Mouse (Mus musculus) T-helper 17 cell (primary cell): ENCODE data around the gene Tln2.

ENCODE experiments used
- in situ Hi-C, 2 experiments: fragments of 300-600 bp; cut with MboI, MseI; formaldehyde crosslinking; loops; 1 replicate in 1 of 2; 2 replicates in 1 of 2; pipeline ENCODE4 v1.15.1; 2025; ENCODE audit warnings: high pct_unique_total_duplicates in 2 of 2

Tln2 gene

GRCm38 (mm10) chr9:67559603-67560002, at the start of gene Tln2:
Tln2 (minus strand) TSS chr9:67559703.
- in situ Hi-C loops, result no loop called here

GRCm38 (mm10) chr9:67609226-67609625, 49.7 kb upstream of the Tln2 start:
- in situ Hi-C loops, result no loop called here

GRCm38 (mm10) chr9:67607786-67608366, 48.4 kb upstream of the Tln2 start:
- in situ Hi-C loops, result no loop called here

- in situ Hi-C loops, result no loop called here
Observed at GRCm38 (mm10) chr9:67607268-67607667, 47.8 kb upstream of the Tln2 start.

GRCm38 (mm10) chr9:67605867-67606435, 46.4 kb upstream of the Tln2 start:
- in situ Hi-C loops, result no loop called here

- in situ Hi-C loops, result no loop called here
Observed at GRCm38 (mm10) chr9:67604940-67605339, 45.4 kb upstream of the Tln2 start.

GRCm38 (mm10) chr9:67602347-67602746, 42.8 kb upstream of the Tln2 start:
- in situ Hi-C loops, result no loop called here

GRCm38 (mm10) chr9:67595221-67595620, 35.7 kb upstream of the Tln2 start:
- in situ Hi-C loops, result no loop called here

- in situ Hi-C loops, result no loop called here
Observed at GRCm38 (mm10) chr9:67593469-67594141, 34.1 kb upstream of the Tln2 start.

GRCm38 (mm10) chr9:67592726-67593125, 33.2 kb upstream of the Tln2 start:
- in situ Hi-C loops, result no loop called here

GRCm38 (mm10) chr9:67587111-67587510, 27.6 kb upstream of the Tln2 start:
- in situ Hi-C loops, result no loop called here

GRCm38 (mm10) chr9:67586489-67586888, 27.0 kb upstream of the Tln2 start:
- in situ Hi-C loops, result no loop called here

GRCm38 (mm10) chr9:67584871-67585270, 25.4 kb upstream of the Tln2 start:
- in situ Hi-C loops, result no loop called here

GRCm38 (mm10) chr9:67581581-67582280, 22.2 kb upstream of the Tln2 start:
- in situ Hi-C loops, result no loop called here

- in situ Hi-C loops, result no loop called here
Observed at GRCm38 (mm10) chr9:67579541-67579940, 20.0 kb upstream of the Tln2 start.

GRCm38 (mm10) chr9:67574721-67575248, 15.3 kb upstream of the Tln2 start:
- in situ Hi-C loops, result no loop called here

- in situ Hi-C loops, result no loop called here
Observed at GRCm38 (mm10) chr9:67573683-67573979, 14.1 kb upstream of the Tln2 start.

GRCm38 (mm10) chr9:67572790-67573682, 13.5 kb upstream of the Tln2 start:
- in situ Hi-C loops, result no loop called here

GRCm38 (mm10) chr9:67565801-67566258, 6.3 kb upstream of the Tln2 start:
- in situ Hi-C loops, result no loop called here

- in situ Hi-C loops, result no loop called here
Observed at GRCm38 (mm10) chr9:67549811-67550501, 9.5 kb downstream of the Tln2 start.

GRCm38 (mm10) chr9:67549332-67549731, 10.2 kb downstream of the Tln2 start:
- in situ Hi-C loops, result no loop called here
